Mouse (Mus musculus) ES-Bruce4 (cell line): ENCODE measurements around the gene Cyp2a5. TPM values are rescaled to one million over a fixed set of nuclear protein-coding genes. Genes with fewer than 3 reads are reported as not detected.
"Not testable (repeated sequence)": the region's sequence is repeated elsewhere in the genome, so short reads cannot be mapped to it uniquely, and the experiment has no call there.

ENCODE experiments used
- H3K27ac ChIP-seq: 2 replicates; pipeline ENCODE4 v1.5.1; 2012; ENCODE audit warnings: low read length, inconsistent platforms; ENCODE audit not compliant: insufficient read depth
- H3K27me3 ChIP-seq: 2 replicates; pipeline ENCODE4 v1.6.1; 2012; ENCODE audit warnings: mild to moderate bottlenecking, low read length, inconsistent platforms; ENCODE audit not compliant: control insufficient read depth, poor library complexity, insufficient read depth, severe bottlenecking
- H3K36me3 ChIP-seq: 2 replicates; pipeline ENCODE4 v1.6.1; 2012; ENCODE audit warnings: inconsistent platforms, mild to moderate bottlenecking, low read length, moderate library complexity; ENCODE audit not compliant: control insufficient read depth, poor library complexity, insufficient read depth, severe bottlenecking
- H3K4me1 ChIP-seq: one replicate; pipeline ENCODE4 v1.8.1; 2011; ENCODE audit warnings: low read length; ENCODE audit not compliant: control insufficient read depth, insufficient read depth
- H3K4me3 ChIP-seq: 2 replicates; pipeline ENCODE4 v1.5.1; 2011; ENCODE audit warnings: low read depth, mild to moderate bottlenecking, low read length
- H3K9ac ChIP-seq: 2 replicates; pipeline ENCODE4 v1.6.1; 2012; ENCODE audit warnings: low read depth, mild to moderate bottlenecking, inconsistent platforms; ENCODE audit not compliant: poor library complexity, severe bottlenecking
- H3K9me3 ChIP-seq: replicated peaks from 2 replicates; pipeline ENCODE4 v1.6.1; 2012; ENCODE audit warnings: mild to moderate bottlenecking, low read length, inconsistent platforms; ENCODE audit not compliant: control insufficient read depth, poor library complexity, insufficient read depth, severe bottlenecking
- CTCF ChIP-seq: IDR thresholded peaks from one replicate; pipeline ENCODE4 v1.8.1; 2011; ENCODE audit warnings: low read depth, low read length
- EP300 ChIP-seq: IDR thresholded peaks from 2 replicates; pipeline ENCODE4 v1.6.1; 2011; ENCODE audit warnings: low read depth, low read length; ENCODE audit not compliant: insufficient read depth
- POLR2A ChIP-seq: IDR thresholded peaks from one replicate; pipeline ENCODE4 v1.8.1; 2011; ENCODE audit warnings: low read length; ENCODE audit not compliant: insufficient read depth
- polyA plus RNA-seq: library from polyadenylated mRNA; stranded (reverse); fragments of >200 nt; gene quantifications from 2 replicates; pipeline ENCODE4 v1.2.4, GENCODE M21; 2011; ENCODE audit warnings: low read depth; ENCODE audit not compliant: missing spikeins, insufficient read depth, insufficient read length

The Cyp2a5 gene
- polyA plus RNA-seq = not detected in 2 replicates

DNA sequence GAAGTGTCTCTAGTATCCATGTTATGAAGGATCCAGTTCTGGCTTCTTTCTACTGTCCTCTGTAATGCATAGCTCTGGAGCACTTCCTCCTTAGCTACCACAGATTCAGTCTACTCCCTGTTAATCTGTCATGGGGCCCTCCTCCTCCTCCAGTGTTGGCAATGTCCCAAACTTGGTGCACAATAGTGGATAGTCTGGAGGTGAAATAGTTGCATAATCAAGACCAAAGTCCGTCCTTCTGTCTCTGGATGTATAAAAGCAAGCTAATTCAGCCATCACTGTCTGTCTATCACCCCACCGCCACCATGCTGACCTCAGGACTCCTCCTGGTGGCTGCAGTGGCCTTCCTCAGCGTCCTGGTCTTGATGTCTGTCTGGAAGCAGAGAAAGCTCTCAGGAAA is at the start of gene Cyp2a5:
Gene Cyp2a5 (plus strand): TSS at position 247 of the 400 bp plus-strand sequence.
- not testable (repeated sequence) for H3K9ac ChIP-seq, H3K36me3 ChIP-seq, H3K4me1 ChIP-seq, H3K27me3 ChIP-seq, H3K4me3 ChIP-seq, H3K9me3 ChIP-seq, H3K27ac ChIP-seq

- H3K9me3 ChIP-seq, H3K36me3 ChIP-seq, H3K4me1 ChIP-seq, H3K4me3 ChIP-seq, H3K9ac ChIP-seq, H3K27me3 ChIP-seq, H3K27ac ChIP-seq: not testable (repeated sequence)
Observed at GRCm38 (mm10) chr7:26786013-26786412, 49.1 kb upstream of the Cyp2a5 start.

GRCm38 (mm10) chr7:26789984-26790383 is 45.1 kb upstream of the Cyp2a5 start:
- no peak overlapping the region for H3K4me3 ChIP-seq
- no peak overlapping the region for H3K27ac ChIP-seq
- no peak overlapping the region for H3K9ac ChIP-seq
- peaks cover 2% of the 10 kb centered on the region for H3K4me1 ChIP-seq
- TF ChIP-seq EP300 (no peak), POLR2A (no peak), CTCF (no peak)
- no peaks in the 10 kb centered on the region for H3K27me3 ChIP-seq
- H3K9me3 ChIP-seq = peaks cover 7% of the 10 kb centered on the region
- no peaks in the 10 kb centered on the region for H3K36me3 ChIP-seq

- Histone ChIP-seq H3K36me3 (no peaks in the 10 kb centered on the region), H3K27me3 (no peaks in the 10 kb centered on the region), H3K4me3 (no peak overlapping the region), H3K4me1 (no peaks in the 10 kb centered on the region), H3K27ac (peak overlapping the region; percentile 75), H3K9me3 (peaks cover 3% of the 10 kb centered on the region; the same call in 1 of the 2 replicates), H3K9ac (no peak overlapping the region)
- TF ChIP-seq EP300 (0 out of 2 replicates have a peak, but pooled peaks have one; percentile 45), CTCF (no peak)
Observed at GRCm38 (mm10) chr7:26800104-26800503, 35.0 kb upstream of the Cyp2a5 start.

- H3K9me3 ChIP-seq = peaks cover 3% of the 10 kb centered on the region; the same call in 1 of the 2 replicates
- no peaks in the 10 kb centered on the region for H3K36me3 ChIP-seq
- no peaks in the 10 kb centered on the region for H3K27me3 ChIP-seq
- H3K4me1 ChIP-seq = no peaks in the 10 kb centered on the region
- no peak overlapping the region for H3K9ac ChIP-seq
- no peak overlapping the region for H3K4me3 ChIP-seq
- H3K27ac ChIP-seq = no peak overlapping the region
- TF ChIP-seq POLR2A (no peak), CTCF (no peak), EP300 (no peak)
Observed at GRCm38 (mm10) chr7:26800996-26801395, 34.1 kb upstream of the Cyp2a5 start.

- no peaks in the 10 kb centered on the region for H3K27me3 ChIP-seq
- H3K4me3 ChIP-seq = no peak within 1 kb of the TSS
- H3K9ac ChIP-seq = no peak within 1 kb of the TSS
- H3K4me1 ChIP-seq = no peaks in the 10 kb centered on the region
- no peaks in the 10 kb centered on the region for H3K36me3 ChIP-seq
- H3K27ac ChIP-seq = no peak within 1 kb of the TSS
- no peak for TF ChIP-seq CTCF
- no peak for TF ChIP-seq EP300
- TF ChIP-seq POLR2A = no peak
- H3K9me3 ChIP-seq = no peaks in the 10 kb centered on the region
Observed at GRCm38 (mm10) chr7:26808592-26808991, 26.5 kb upstream of the Cyp2a5 start, which contains the start of gene Cyp2g1. TSS of gene Cyp2g1 (plus strand) at chr7:26808892.

GRCm38 (mm10) chr7:26831556-26832292 is 3.4 kb upstream of the Cyp2a5 start:
- not testable (repeated sequence) for H3K9ac ChIP-seq, H3K27me3 ChIP-seq, H3K27ac ChIP-seq, H3K9me3 ChIP-seq, H3K4me3 ChIP-seq, H3K4me1 ChIP-seq, H3K36me3 ChIP-seq

GRCm38 (mm10) chr7:26832668-26833067 is 2.4 kb upstream of the Cyp2a5 start:
- not testable (repeated sequence) for H3K4me3 ChIP-seq, H3K4me1 ChIP-seq, H3K27me3 ChIP-seq, H3K9ac ChIP-seq, H3K27ac ChIP-seq, H3K36me3 ChIP-seq, H3K9me3 ChIP-seq

DNA sequence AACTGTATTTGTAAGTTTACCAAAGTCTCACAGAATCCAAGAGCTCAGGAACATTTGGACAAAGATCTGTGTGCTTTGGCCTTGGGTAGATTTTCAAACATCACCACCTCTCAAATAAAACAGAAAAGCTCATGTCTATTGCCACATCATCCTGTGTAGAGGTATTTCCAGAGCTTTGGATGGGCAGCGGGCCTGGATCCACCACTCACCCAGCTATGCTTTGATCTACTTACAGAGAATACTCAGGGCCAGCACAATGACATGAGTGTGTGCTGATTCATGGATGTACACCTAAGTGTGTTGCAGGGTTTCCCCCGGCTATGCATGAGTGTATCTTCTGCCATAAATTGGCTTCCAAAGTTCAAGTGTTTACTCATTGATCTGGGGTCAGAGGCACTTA is 8.3 kb downstream of the Cyp2a5 start:
- H3K4me3 ChIP-seq, H3K4me1 ChIP-seq, H3K36me3 ChIP-seq, H3K27me3 ChIP-seq, H3K27ac ChIP-seq, H3K9ac ChIP-seq, H3K9me3 ChIP-seq: not testable (repeated sequence)
